ENCODE assay signal across 24 mouse cellular contexts in genomic region chr4:99178851-99179250, GRCm38 (mm10). TPM values are rescaled to one million over a fixed set of nuclear protein-coding genes. Genes with fewer than 3 reads are reported as not detected.
DNase-seq lines count a peak whose midpoint lies in the region; ATAC-seq lines count a peak whose summit lies in the region.
"Had no signal": no experiment of that assay in that cellular context is flagged by ENCODE, and none has a peak within 500 bp of the region (broad histone marks: within the 10 kb centered on the region; RNA-seq: fewer than 3 reads in every experiment).

No protein-coding gene starts in this region.

- no peak overlapping the region for H3K4me3 ChIP-seq in liver, embryonic 16.5 days (ENCODE audit: low read depth, low read length)
- H3K4me3 ChIP-seq: forebrain, embryonic 10.5 days; forebrain, embryonic 13.5 days; heart, embryonic 10.5 days; heart, embryonic 13.5 days had no signal

- WGBS in liver, embryonic 16.5 days (ENCODE audit: insufficient replicate concordance), result 56% methylated on average over 5 of the region's 5 CpGs

- H3K27ac ChIP-seq in liver, embryonic 16.5 days (ENCODE audit: low read length), result no peak overlapping the region
- H3K27ac ChIP-seq: forebrain, embryonic 13.5 days; heart, embryonic 10.5 days; heart, embryonic 13.5 days; hindbrain, embryonic 14.5 days; hindbrain, postnatal 0 days had no signal

- no peaks in the 10 kb centered on the region for H3K9me3 ChIP-seq in liver, embryonic 16.5 days (replicated peaks; ENCODE audit: control insufficient read depth, low read length)
- H3K9me3 ChIP-seq: forebrain, embryonic 10.5 days; forebrain, embryonic 13.5 days; heart, embryonic 10.5 days; heart, embryonic 13.5 days had no signal

- no peak overlapping the region for H3K9ac ChIP-seq in liver, embryonic 16.5 days (ENCODE audit: low read depth, low read length)
- H3K9ac ChIP-seq: forebrain, embryonic 13.5 days; hindbrain, embryonic 14.5 days had no signal

- no peaks in the 10 kb centered on the region for H3K27me3 ChIP-seq in liver, embryonic 16.5 days (ENCODE audit: control insufficient read depth, insufficient read depth, low read depth, low read length)
- H3K27me3 ChIP-seq: CH12.LX; forebrain, embryonic 13.5 days; heart, embryonic 13.5 days; Patski had no signal

- no peaks in the 10 kb centered on the region for H3K4me1 ChIP-seq in liver, embryonic 16.5 days (ENCODE audit: control insufficient read depth, low read depth, low read length)

- intact Hi-C loops in gastrocnemius, postnatal 14 days (cut with DNase I; ENCODE audit: low total_unique reads), result loop anchor here (10.0 kb wide), 1 partner anchor 54 kb away; the partner anchor contains the start of gene Dock7

- no peak overlapping the region for H3K4me2 ChIP-seq in liver, embryonic 16.5 days (ENCODE audit: low read depth, low read length)
- H3K4me2 ChIP-seq: forebrain, embryonic 13.5 days; hindbrain, embryonic 14.5 days had no signal

- DNase-seq in gastrocnemius, adult 18-20 months (ENCODE audit: low spot score), result peak; percentile 38
- no peak for DNase-seq in gastrocnemius, postnatal 14 days
- peak; percentile 91 for DNase-seq in heart, adult 11 months
- no peak for DNase-seq in heart, adult 8-10 months (ENCODE audit: low spot score)
- DNase-seq in liver, result no peak
- peak; percentile 34 for DNase-seq in brain, adult 2 months (ENCODE audit: low read depth, low spot score)
- DNase-seq in frontal cortex, adult 2 months (ENCODE audit: extremely low spot score in 1 of 2, low spot score in 1 of 2), result no peak
- DNase-seq: adrenal gland, postnatal 10 days; B cell, adult 2 months; cerebellum, adult 11 months; heart, adult 18-20 months; heart, postnatal 4 days had no signal

- peak; percentile 32; the same call in 1 of the 2 replicates for ATAC-seq in liver, embryonic 16.5 days (ENCODE audit: low read depth)
- ATAC-seq: forebrain, embryonic 13.5 days; forebrain, embryonic 16.5 days; hindbrain, postnatal 0 days; inflammation-experienced regulatory T-cells, adult 6 months; Patski had no signal

- H3K36me3 ChIP-seq in liver, embryonic 16.5 days (ENCODE audit: control insufficient read depth, insufficient read depth), result no peaks in the 10 kb centered on the region
- H3K36me3 ChIP-seq: forebrain, embryonic 10.5 days; G1E; heart, embryonic 10.5 days; heart, embryonic 13.5 days had no signal

RNA-seq across cellular contexts. Expression of gene Atg4c, which starts 14.9 kb away (rescaled TPM):
- total RNA-seq in gastrocnemius, adult 18-20 months (2021), result 1 to 10 TPM; 5.6 to 7.2 TPM
- total RNA-seq in gastrocnemius, postnatal 14 days (2021), result 1 to 10 TPM; 5.2 to 5.5 TPM
- total RNA-seq in heart, adult 8-10 months (2022), result 1 to 10 TPM; 3.9 to 5.0 (median 4.6) TPM
- 4.6 and 5.0 TPM in 2 replicates for polyA plus RNA-seq in liver, embryonic 16.5 days (2015; fragmentation: Nextera tagmentation; extraction: Ambion mirVana)
- 27.6 and 29.1 TPM in 2 replicates for polyA plus RNA-seq in frontal cortex, adult 2 months (2012; rRNA removed)
- total RNA-seq: CH12.LX, G1E had no signal
- polyA plus RNA-seq: G1E had no signal

RNA-seq across cellular contexts. Expression of gene Dock7, which starts 58.1 kb away (rescaled TPM):
- 1 to 10 TPM; 5.9 to 7.0 TPM for total RNA-seq in gastrocnemius, adult 18-20 months (2021)
- total RNA-seq in gastrocnemius, postnatal 14 days (2021), result 10 to 100 TPM; 11.0 to 14.7 TPM
- total RNA-seq in heart, adult 8-10 months (2022), result 10 to 100 TPM in 3 of 4 experiments, 1 to 10 TPM in 1; 9.8 to 11.0 (median 10.7) TPM
- polyA plus RNA-seq in liver, embryonic 16.5 days (2015; fragmentation: Nextera tagmentation; extraction: Ambion mirVana), result 8.0 and 9.6 TPM in 2 replicates
- 60.9 and 61.3 TPM in 2 replicates for polyA plus RNA-seq in frontal cortex, adult 2 months (2012; rRNA removed)
- polyA plus RNA-seq: G1E had no signal

Comparison
In these comparisons a context has a peak if more than half of its experiments do, and no peak if none do; other contexts are left out.
1. DNase-seq: peak in gastrocnemius, adult 18-20 months (single experiment), heart, adult 11 months (single experiment) and brain, adult 2 months (single experiment); none in gastrocnemius, postnatal 14 days (single experiment), heart, adult 8-10 months (single experiment), liver (single experiment) and frontal cortex, adult 2 months (0 of 2).